Mouse (Mus musculus): ENCODE data around the gene Ppa2. TPM values are rescaled to one million over a fixed set of nuclear protein-coding genes. Genes with fewer than 3 reads are reported as not detected.

The Ppa2 gene
- polyA plus RNA-seq, 1 experiment = 14.6 TPM

DNA sequence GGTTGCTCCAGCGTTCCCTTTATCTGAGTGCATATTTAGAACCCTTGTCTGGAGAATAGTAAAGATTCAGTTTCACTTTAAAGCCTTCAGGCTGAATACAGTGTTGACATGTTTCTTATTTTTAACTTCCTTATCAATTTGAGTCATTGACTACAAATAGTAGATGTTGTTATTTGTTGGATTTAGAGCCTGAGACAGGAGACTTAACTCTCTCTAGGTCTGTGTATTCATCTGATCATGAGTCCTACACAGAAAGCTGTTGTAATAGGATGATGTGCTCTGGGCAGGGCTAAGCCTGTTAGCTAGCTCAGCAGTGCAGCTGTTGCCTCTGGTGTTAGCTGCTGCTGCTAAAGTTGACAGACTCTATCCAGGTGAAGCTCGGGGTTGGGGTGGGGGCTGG is 25.3 kb downstream of the Ppa2 start:
- H3K36me3 ChIP-seq (ENCODE audit: control insufficient read depth, insufficient read depth, low read length) = peaks cover under 1% of the 10 kb centered on the region
- H3K27me3 ChIP-seq (ENCODE audit: control insufficient read depth, insufficient read depth, low read length) = no peaks in the 10 kb centered on the region
- no peak for DNase-seq (ENCODE audit: low read depth in 1 of 2, low spot score in 2 of 2)
- TF ChIP-seq POLR2A (IDR thresholded peaks at IDR 0.05; ENCODE audit: low read depth, low read length) (no peak), CTCF (IDR thresholded peaks at IDR 0.05; ENCODE audit: extremely low read depth, insufficient read depth, insufficient read length, insufficient replicate concordance) (no peak)
- H3K4me3 ChIP-seq (ENCODE audit: extremely low read depth, insufficient read depth, insufficient read length) = no peak overlapping the region
- no peak overlapping the region for H3K27ac ChIP-seq (ENCODE audit: insufficient read depth, low read length)
- H3K4me1 ChIP-seq (ENCODE audit: control insufficient read depth, insufficient read depth, insufficient read length) = peaks cover 21% of the 10 kb centered on the region
- WGBS = 66% methylated on average over 2 of the region's 2 CpGs

DNA sequence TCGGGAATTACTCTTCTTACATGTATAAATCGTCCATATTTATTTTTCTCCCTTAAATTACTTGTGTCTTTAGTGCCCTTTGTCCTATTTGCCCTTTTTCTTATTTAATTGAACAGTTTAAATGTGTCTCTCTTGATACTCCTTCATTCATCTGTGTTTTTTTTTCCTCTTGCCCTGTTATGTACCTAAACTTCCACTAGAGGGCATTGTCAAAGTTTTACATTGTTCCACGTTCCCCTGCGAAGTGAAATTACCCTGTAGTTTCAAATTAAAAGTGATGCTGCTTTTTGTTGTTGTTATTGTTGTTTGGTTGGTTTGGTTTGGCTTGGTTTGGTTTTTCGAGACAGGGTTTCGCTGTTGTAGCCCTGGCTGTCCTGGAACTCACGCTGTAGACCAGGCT is 26.5 kb downstream of the Ppa2 start:
- Histone ChIP-seq H3K27me3 (ENCODE audit: control insufficient read depth, insufficient read depth, low read length) (no peaks in the 10 kb centered on the region), H3K4me1 (ENCODE audit: control insufficient read depth, insufficient read depth, insufficient read length) (peaks cover 19% of the 10 kb centered on the region), H3K27ac (ENCODE audit: insufficient read depth, low read length) (no peak overlapping the region), H3K36me3 (ENCODE audit: control insufficient read depth, insufficient read depth, low read length) (peaks cover 3% of the 10 kb centered on the region), H3K4me3 (ENCODE audit: extremely low read depth, insufficient read depth, insufficient read length) (no peak overlapping the region)
- no peak for TF ChIP-seq CTCF (IDR thresholded peaks at IDR 0.05; ENCODE audit: extremely low read depth, insufficient read depth, insufficient read length, insufficient replicate concordance)
- no peak for TF ChIP-seq POLR2A (IDR thresholded peaks at IDR 0.05; ENCODE audit: low read depth, low read length)
- WGBS = 71% methylated on average over 7 of the region's 7 CpGs
- DNase-seq (ENCODE audit: low read depth in 1 of 2, low spot score in 2 of 2) = no peak

GRCm38 (mm10) chr3:133338851-133339356 is 29.0 kb downstream of the Ppa2 start:
- WGBS = 37% methylated on average over 9 of the region's 9 CpGs
- Histone ChIP-seq H3K36me3 (ENCODE audit: control insufficient read depth, insufficient read depth, low read length) (peaks cover 3% of the 10 kb centered on the region), H3K4me3 (ENCODE audit: extremely low read depth, insufficient read depth, insufficient read length) (no peak overlapping the region), H3K27me3 (ENCODE audit: control insufficient read depth, insufficient read depth, low read length) (no peaks in the 10 kb centered on the region), H3K27ac (ENCODE audit: insufficient read depth, low read length) (no peak overlapping the region), H3K4me1 (ENCODE audit: control insufficient read depth, insufficient read depth, insufficient read length) (peaks cover 4% of the 10 kb centered on the region; the same call in 1 of the 2 replicates)
- no peak for DNase-seq (ENCODE audit: low read depth in 1 of 2, low spot score in 2 of 2)
- TF ChIP-seq POLR2A (IDR thresholded peaks at IDR 0.05; ENCODE audit: low read depth, low read length) (no peak), CTCF (IDR thresholded peaks at IDR 0.05; ENCODE audit: extremely low read depth, insufficient read depth, insufficient read length, insufficient replicate concordance) (no peak)

DNA sequence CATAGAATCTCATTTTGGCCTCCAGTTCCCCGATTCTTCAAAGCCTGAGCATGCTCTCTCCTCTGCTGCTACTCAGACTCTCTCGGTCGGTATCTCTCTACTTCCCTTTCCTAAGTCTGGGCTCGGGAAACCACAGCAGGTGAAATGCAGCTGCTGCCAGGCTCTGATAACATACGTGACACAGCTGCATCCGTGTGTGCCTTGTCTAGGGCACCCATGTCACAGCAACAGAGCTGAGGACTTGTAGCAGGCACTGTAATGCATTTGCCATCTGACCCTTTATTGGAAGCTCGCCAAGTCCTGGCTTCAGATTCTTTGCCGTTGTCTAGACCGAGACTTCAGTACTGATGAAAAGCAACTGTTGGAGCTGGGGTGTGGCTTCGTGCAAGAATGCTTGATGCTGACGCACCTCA is 29.5 kb downstream of the Ppa2 start:
- TF ChIP-seq POLR2A (IDR thresholded peaks at IDR 0.05; ENCODE audit: low read depth, low read length) (no peak), CTCF (IDR thresholded peaks at IDR 0.05; ENCODE audit: extremely low read depth, insufficient read depth, insufficient read length, insufficient replicate concordance) (no peak)
- H3K4me3 ChIP-seq (ENCODE audit: extremely low read depth, insufficient read depth, insufficient read length) = no peak overlapping the region
- H3K27me3 ChIP-seq (ENCODE audit: control insufficient read depth, insufficient read depth, low read length) = no peaks in the 10 kb centered on the region
- no peak overlapping the region for H3K27ac ChIP-seq (ENCODE audit: insufficient read depth, low read length)
- 21% methylated on average over 11 of the region's 11 CpGs for WGBS
- peaks cover 3% of the 10 kb centered on the region for H3K36me3 ChIP-seq (ENCODE audit: control insufficient read depth, insufficient read depth, low read length)
- peaks cover 4% of the 10 kb centered on the region; the same call in 1 of the 2 replicates for H3K4me1 ChIP-seq (ENCODE audit: control insufficient read depth, insufficient read depth, insufficient read length)
- no peak for DNase-seq (ENCODE audit: low read depth in 1 of 2, low spot score in 2 of 2)

GRCm38 (mm10) chr3:133341106-133341505 is 31.2 kb downstream of the Ppa2 start:
- Histone ChIP-seq H3K27me3 (ENCODE audit: control insufficient read depth, insufficient read depth, low read length) (no peaks in the 10 kb centered on the region), H3K4me3 (ENCODE audit: extremely low read depth, insufficient read depth, insufficient read length) (no peak overlapping the region), H3K4me1 (ENCODE audit: control insufficient read depth, insufficient read depth, insufficient read length) (no peaks in the 10 kb centered on the region; the same call in 1 of the 2 replicates), H3K27ac (ENCODE audit: insufficient read depth, low read length) (no peak overlapping the region), H3K36me3 (ENCODE audit: control insufficient read depth, insufficient read depth, low read length) (peaks cover 3% of the 10 kb centered on the region)
- DNase-seq (ENCODE audit: low read depth in 1 of 2, low spot score in 2 of 2) = no peak
- 94% methylated on average over 11 of the region's 11 CpGs for WGBS
- TF ChIP-seq CTCF (IDR thresholded peaks at IDR 0.05; ENCODE audit: extremely low read depth, insufficient read depth, insufficient read length, insufficient replicate concordance) (no peak), POLR2A (IDR thresholded peaks at IDR 0.05; ENCODE audit: low read depth, low read length) (no peak)

DNA sequence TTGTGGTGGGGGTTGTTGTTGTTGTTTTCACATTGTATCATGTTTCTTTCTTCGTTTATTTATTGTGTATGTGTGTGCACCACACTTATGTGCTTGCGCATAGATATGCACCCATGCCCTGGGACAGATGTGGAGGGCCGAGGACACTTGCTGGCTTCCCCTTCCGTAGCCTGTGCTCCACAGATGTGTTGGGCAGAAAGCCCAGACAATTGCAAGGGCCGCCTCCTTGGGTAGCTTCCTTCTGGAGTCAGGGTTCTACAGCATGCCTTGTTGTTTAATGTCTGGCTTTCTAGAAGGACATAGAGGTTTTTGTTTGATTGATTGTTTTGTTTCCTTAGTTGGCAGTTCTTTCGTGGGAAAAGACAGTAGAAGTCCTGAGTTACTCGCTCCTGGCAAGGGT is 37.6 kb downstream of the Ppa2 start:
- no peaks in the 10 kb centered on the region for H3K27me3 ChIP-seq (ENCODE audit: control insufficient read depth, insufficient read depth, low read length)
- H3K4me1 ChIP-seq (ENCODE audit: control insufficient read depth, insufficient read depth, insufficient read length) = no peaks in the 10 kb centered on the region
- peaks cover 1% of the 10 kb centered on the region; the same call in 1 of the 2 replicates for H3K36me3 ChIP-seq (ENCODE audit: control insufficient read depth, insufficient read depth, low read length)
- H3K27ac ChIP-seq (ENCODE audit: insufficient read depth, low read length) = no peak overlapping the region
- no peak overlapping the region for H3K4me3 ChIP-seq (ENCODE audit: extremely low read depth, insufficient read depth, insufficient read length)
- DNase-seq (ENCODE audit: low read depth in 1 of 2, low spot score in 2 of 2) = no peak
- WGBS = 74% methylated on average over 7 of the region's 7 CpGs
- no peak for TF ChIP-seq CTCF (IDR thresholded peaks at IDR 0.05; ENCODE audit: extremely low read depth, insufficient read depth, insufficient read length, insufficient replicate concordance)
- no peak for TF ChIP-seq POLR2A (IDR thresholded peaks at IDR 0.05; ENCODE audit: low read depth, low read length)

DNA sequence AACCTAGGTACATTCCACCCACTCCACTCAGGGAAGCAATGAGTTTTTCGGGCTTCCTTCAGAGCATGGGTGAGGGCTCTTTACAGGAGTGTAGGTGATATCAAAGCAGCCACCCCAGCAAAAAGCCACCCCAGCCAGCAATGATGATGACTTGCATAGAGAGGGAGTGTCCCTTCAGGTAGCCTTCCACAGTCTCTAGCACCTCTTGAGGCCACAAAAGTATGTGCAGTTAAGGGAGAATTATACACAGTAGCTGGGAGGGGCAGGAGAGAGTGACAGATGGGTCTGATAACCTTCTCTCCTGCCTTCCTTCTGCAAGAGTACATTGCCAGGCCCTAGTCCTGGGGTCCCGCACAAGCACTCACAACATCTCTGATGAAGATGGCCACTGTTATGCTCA is 38.9 kb downstream of the Ppa2 start:
- Histone ChIP-seq H3K4me3 (ENCODE audit: extremely low read depth, insufficient read depth, insufficient read length) (no peak overlapping the region), H3K27ac (ENCODE audit: insufficient read depth, low read length) (no peak overlapping the region), H3K27me3 (ENCODE audit: control insufficient read depth, insufficient read depth, low read length) (no peaks in the 10 kb centered on the region), H3K36me3 (ENCODE audit: control insufficient read depth, insufficient read depth, low read length) (peaks cover 1% of the 10 kb centered on the region; the same call in 1 of the 2 replicates), H3K4me1 (ENCODE audit: control insufficient read depth, insufficient read depth, insufficient read length) (no peaks in the 10 kb centered on the region)
- TF ChIP-seq CTCF (IDR thresholded peaks at IDR 0.05; ENCODE audit: extremely low read depth, insufficient read depth, insufficient read length, insufficient replicate concordance) = no peak
- TF ChIP-seq POLR2A (IDR thresholded peaks at IDR 0.05; ENCODE audit: low read depth, low read length) = no peak
- 87% methylated on average over 2 of the region's 2 CpGs for WGBS
- no peak for DNase-seq (ENCODE audit: low read depth in 1 of 2, low spot score in 2 of 2)
